Mouse (Mus musculus): ENCODE results near the gene Mab21l2.

DNA sequence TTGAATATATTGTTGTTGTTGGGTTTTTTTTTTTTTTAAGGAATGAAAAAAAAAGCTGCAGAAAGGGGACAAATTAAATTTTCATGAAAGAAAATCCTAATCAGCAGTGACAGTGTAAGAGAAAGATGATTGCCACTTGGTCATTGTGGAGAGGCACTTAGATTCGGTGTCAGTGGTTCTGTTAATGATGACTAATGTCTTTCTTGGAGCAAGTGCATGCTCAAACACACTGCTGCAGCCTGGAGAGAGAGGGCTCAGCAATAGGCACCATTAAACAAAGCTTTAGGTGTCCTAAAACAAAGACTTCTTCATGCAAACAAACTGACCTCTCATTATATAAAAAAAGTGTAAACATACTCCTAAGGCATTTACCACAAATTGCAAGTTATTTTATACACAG lies 10.5 kb upstream of the Mab21l2 start:
- TF ChIP-seq POLR2A (IDR thresholded peaks at IDR 0.05; ENCODE audit: insufficient read depth, low read depth, low read length) (no peak), CTCF (IDR thresholded peaks at IDR 0.05) (no peak)

All from heart, adult 2 months (tissue).